9 mouse cellular contexts compared by ENCODE assay signal in the genomic region with DNA sequence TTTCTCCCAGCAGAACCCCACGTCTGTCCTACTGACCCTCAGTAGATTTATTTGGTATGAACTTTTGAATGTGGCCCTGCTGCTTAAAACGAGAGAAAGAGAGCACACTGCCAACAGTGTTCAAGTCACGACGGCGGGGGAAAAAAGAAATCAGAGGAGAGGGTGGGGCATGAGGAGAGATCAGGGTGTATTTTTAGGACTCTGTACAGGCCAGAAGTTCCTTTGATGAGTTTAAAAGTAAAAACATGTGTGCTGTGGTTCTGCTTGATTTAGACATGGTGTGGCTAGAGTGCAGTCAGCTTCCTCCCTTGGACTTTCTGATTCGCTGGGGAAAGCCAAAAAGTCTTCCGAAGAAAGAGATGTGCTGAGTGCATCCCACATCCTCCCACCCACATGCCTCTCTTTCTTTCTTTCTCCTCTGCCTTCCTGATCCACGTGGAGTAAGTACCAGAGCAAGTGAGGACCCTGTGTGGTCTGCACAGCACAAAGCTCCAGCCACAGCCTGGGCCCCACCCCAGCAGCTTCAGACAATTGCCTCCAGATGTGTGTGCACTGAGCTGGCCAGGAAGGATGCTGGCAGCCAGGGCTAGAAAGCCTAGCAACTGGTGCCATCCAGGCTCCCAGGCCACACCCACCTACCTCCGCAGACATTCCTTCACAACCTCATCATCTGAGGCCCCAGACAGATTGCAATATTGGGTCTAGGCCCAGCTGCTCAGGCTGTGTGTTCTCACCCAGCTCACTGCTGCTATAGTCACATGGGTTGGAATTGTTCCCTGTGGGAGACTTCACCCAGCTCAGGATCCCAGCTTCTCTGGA.
A peak's percentile ranks its signal among the peaks of the same experiment; 100 is the strongest.
DNase-seq lines count a peak whose midpoint lies in the region; ATAC-seq and TF ChIP-seq lines count a peak whose summit lies in the region.
"Had no signal": no experiment of that assay in that cellular context is flagged by ENCODE, and none has a peak within 500 bp of the region (broad histone marks: within the 10 kb centered on the region; RNA-seq: fewer than 3 reads in every experiment).

No protein-coding gene starts in this region.

- H3K36me3 ChIP-seq in forebrain, embryonic 11.5 days (ENCODE audit: control insufficient read depth, insufficient read depth, low read length), result no peaks in the 10 kb centered on the region
- H3K36me3 ChIP-seq in forebrain, embryonic 12.5 days (replicated peaks), result no peaks in the 10 kb centered on the region
- H3K36me3 ChIP-seq in embryonic facial prominence, embryonic 10.5 days (replicated peaks), result no peaks in the 10 kb centered on the region
- H3K36me3 ChIP-seq in heart, embryonic 11.5 days (ENCODE audit: control insufficient read depth, insufficient read depth, low read length), result no peaks in the 10 kb centered on the region
- H3K36me3 ChIP-seq in limb, embryonic 14.5 days (ENCODE audit: control insufficient read depth, insufficient read depth, low read length), result no peaks in the 10 kb centered on the region
- H3K36me3 ChIP-seq: midbrain, embryonic 12.5 days had no signal

- no peak for TF ChIP-seq POLR2A in limb, embryonic 14.5 days (IDR thresholded peaks at IDR 0.05; ENCODE audit: borderline replicate concordance, extremely low read depth, insufficient read depth, insufficient read length)

- no peak overlapping the region for H3K4me3 ChIP-seq in forebrain, embryonic 11.5 days (ENCODE audit: low read depth, low read length)
- no peak overlapping the region for H3K4me3 ChIP-seq in forebrain, embryonic 12.5 days (replicated peaks)
- no peak overlapping the region for H3K4me3 ChIP-seq in embryonic facial prominence, embryonic 10.5 days
- no peak overlapping the region for H3K4me3 ChIP-seq in heart, embryonic 11.5 days (ENCODE audit: low read depth, low read length)
- no peak overlapping the region for H3K4me3 ChIP-seq in limb, embryonic 14.5 days (replicated peaks; ENCODE audit: low read length)
- H3K4me3 ChIP-seq: midbrain, embryonic 12.5 days had no signal

- WGBS in forebrain, embryonic 11.5 days, result 64% methylated on average over 9 of the region's 9 CpGs
- 64% methylated on average over 9 of the region's 9 CpGs for WGBS in forebrain, embryonic 12.5 days
- 35% methylated on average over 9 of the region's 9 CpGs for WGBS in embryonic facial prominence, embryonic 10.5 days
- 51% methylated on average over 9 of the region's 9 CpGs for WGBS in heart, embryonic 11.5 days (ENCODE audit: insufficient replicate concordance)
- WGBS in limb, embryonic 14.5 days, result 19% methylated on average over 9 of the region's 9 CpGs

- DNase-seq in forebrain, embryonic 11.5 days (ENCODE audit: low spot score), result peak; percentile 57
- peak; percentile 86 for DNase-seq in embryonic facial prominence, embryonic 10.5 days (ENCODE audit: low spot score)
- DNase-seq in limb, embryonic 14.5 days (ENCODE audit: low spot score), result peak; percentile 91
- DNase-seq in thymus, postnatal 14 days, result no peak
- DNase-seq in kidney, postnatal 36 days, result no peak
- DNase-seq in cerebellum, adult 8-10 months, result no peak

- H3K27me3 ChIP-seq in forebrain, embryonic 11.5 days (ENCODE audit: control insufficient read depth, insufficient read depth, low read length), result no peaks in the 10 kb centered on the region
- H3K27me3 ChIP-seq in forebrain, embryonic 12.5 days, result peaks cover 4% of the 10 kb centered on the region; the same call in 1 of the 2 replicates
- H3K27me3 ChIP-seq in embryonic facial prominence, embryonic 10.5 days (replicated peaks; ENCODE audit: low read depth, poor library complexity, severe bottlenecking), result peaks cover 3% of the 10 kb centered on the region; the same call in 1 of the 2 replicates
- H3K27me3 ChIP-seq in heart, embryonic 11.5 days (ENCODE audit: control insufficient read depth, insufficient read depth, low read length), result no peaks in the 10 kb centered on the region
- H3K27me3 ChIP-seq in limb, embryonic 14.5 days (ENCODE audit: control insufficient read depth, insufficient read depth, low read length), result no peaks in the 10 kb centered on the region

- ATAC-seq in forebrain, embryonic 11.5 days (replicated peaks; ENCODE audit: low FRiP score), result no peak
- no peak for ATAC-seq in forebrain, embryonic 12.5 days (ENCODE audit: low FRiP score)
- 0 out of 2 replicates have a peak, but pooled peaks have one; percentile 23 for ATAC-seq in heart, embryonic 11.5 days (replicated peaks; ENCODE audit: insufficient number of reproducible peaks, low FRiP score, low TSS enrichment)
- peak; percentile 92 for ATAC-seq in limb, embryonic 14.5 days (ENCODE audit: low FRiP score, low read depth)

- H3K9ac ChIP-seq in forebrain, embryonic 11.5 days (ENCODE audit: low read length), result no peak overlapping the region
- no peak overlapping the region for H3K9ac ChIP-seq in forebrain, embryonic 12.5 days
- no peak overlapping the region for H3K9ac ChIP-seq in heart, embryonic 11.5 days (ENCODE audit: low read depth, low read length)
- no peak overlapping the region; the same call in 1 of the 2 replicates for H3K9ac ChIP-seq in limb, embryonic 14.5 days (ENCODE audit: low read depth, low read length, severe bottlenecking)
- H3K9ac ChIP-seq: midbrain, embryonic 12.5 days had no signal

- H3K27ac ChIP-seq in forebrain, embryonic 11.5 days (ENCODE audit: low read depth, low read length), result no peak overlapping the region
- no peak overlapping the region for H3K27ac ChIP-seq in forebrain, embryonic 12.5 days
- peak overlapping the region; percentile 88 for H3K27ac ChIP-seq in embryonic facial prominence, embryonic 10.5 days (replicated peaks)
- H3K27ac ChIP-seq in heart, embryonic 11.5 days (ENCODE audit: low read depth, low read length), result no peak overlapping the region; the same call in 1 of the 2 replicates
- H3K27ac ChIP-seq in limb, embryonic 14.5 days (replicated peaks; ENCODE audit: low read depth, low read length), result peak overlapping the region; percentile 88
- H3K27ac ChIP-seq: midbrain, embryonic 12.5 days had no signal

- H3K4me2 ChIP-seq in forebrain, embryonic 11.5 days (ENCODE audit: low read depth, low read length, severe bottlenecking), result no peak overlapping the region
- H3K4me2 ChIP-seq in forebrain, embryonic 12.5 days, result no peak overlapping the region
- no peak overlapping the region for H3K4me2 ChIP-seq in heart, embryonic 11.5 days
- H3K4me2 ChIP-seq in limb, embryonic 14.5 days (replicated peaks; ENCODE audit: low read depth, low read length, severe bottlenecking), result no peak overlapping the region; the same call in 1 of the 2 replicates
- H3K4me2 ChIP-seq: midbrain, embryonic 12.5 days had no signal

- no peaks in the 10 kb centered on the region for H3K9me3 ChIP-seq in forebrain, embryonic 11.5 days (ENCODE audit: control insufficient read depth, low read length)
- H3K9me3 ChIP-seq in forebrain, embryonic 12.5 days, result no peaks in the 10 kb centered on the region
- H3K9me3 ChIP-seq in embryonic facial prominence, embryonic 10.5 days, result no peaks in the 10 kb centered on the region
- H3K9me3 ChIP-seq in heart, embryonic 11.5 days (replicated peaks; ENCODE audit: control insufficient read depth, low read length), result no peaks in the 10 kb centered on the region
- H3K9me3 ChIP-seq in limb, embryonic 14.5 days (ENCODE audit: control insufficient read depth, low read length), result no peaks in the 10 kb centered on the region
- H3K9me3 ChIP-seq: midbrain, embryonic 12.5 days had no signal

- no peaks in the 10 kb centered on the region for H3K4me1 ChIP-seq in forebrain, embryonic 11.5 days (replicated peaks; ENCODE audit: control insufficient read depth, insufficient read depth, low read length)
- H3K4me1 ChIP-seq in forebrain, embryonic 12.5 days, result no peaks in the 10 kb centered on the region
- H3K4me1 ChIP-seq in embryonic facial prominence, embryonic 10.5 days, result peaks cover 41% of the 10 kb centered on the region
- H3K4me1 ChIP-seq in heart, embryonic 11.5 days (ENCODE audit: control insufficient read depth, insufficient read depth, low read length), result 0 out of 2 replicates have a peak, but pooled peaks cover 7% of the 10 kb centered on the region
- H3K4me1 ChIP-seq in limb, embryonic 14.5 days (ENCODE audit: control insufficient read depth, insufficient read depth, low read length), result peaks cover 23% of the 10 kb centered on the region
- H3K4me1 ChIP-seq: midbrain, embryonic 12.5 days had no signal

Comparison
In these comparisons a context has a peak if more than half of its experiments do, and no peak if none do; other contexts are left out.
1. ATAC-seq: peak in heart, embryonic 11.5 days (single experiment) and limb, embryonic 14.5 days (single experiment); none in forebrain, embryonic 11.5 days (single experiment) and forebrain, embryonic 12.5 days (single experiment).
2. DNase-seq: peak in forebrain, embryonic 11.5 days (single experiment), embryonic facial prominence, embryonic 10.5 days (single experiment) and limb, embryonic 14.5 days (single experiment); none in thymus, postnatal 14 days (single experiment), kidney, postnatal 36 days (0 of 2) and cerebellum, adult 8-10 months (single experiment).
3. H3K27ac ChIP-seq: peak in embryonic facial prominence, embryonic 10.5 days (single experiment) and limb, embryonic 14.5 days (single experiment); none in forebrain, embryonic 11.5 days (single experiment), forebrain, embryonic 12.5 days (single experiment) and heart, embryonic 11.5 days (single experiment).